Mouse (Mus musculus): Measurements from ENCODE around the gene Gm5127. TPM values are rescaled to one million over a fixed set of nuclear protein-coding genes. Genes with fewer than 3 reads are reported as not detected.
A peak's percentile ranks its signal among the peaks of the same experiment; 100 is the strongest.

Gene Gm5127
- 1.3 TPM in 1 of 2 replicates, not detected in the other for polyA plus RNA-seq (2011; ENCODE audit: insufficient read depth, insufficient read length, low replicate concordance, missing spikeins)

DNA sequence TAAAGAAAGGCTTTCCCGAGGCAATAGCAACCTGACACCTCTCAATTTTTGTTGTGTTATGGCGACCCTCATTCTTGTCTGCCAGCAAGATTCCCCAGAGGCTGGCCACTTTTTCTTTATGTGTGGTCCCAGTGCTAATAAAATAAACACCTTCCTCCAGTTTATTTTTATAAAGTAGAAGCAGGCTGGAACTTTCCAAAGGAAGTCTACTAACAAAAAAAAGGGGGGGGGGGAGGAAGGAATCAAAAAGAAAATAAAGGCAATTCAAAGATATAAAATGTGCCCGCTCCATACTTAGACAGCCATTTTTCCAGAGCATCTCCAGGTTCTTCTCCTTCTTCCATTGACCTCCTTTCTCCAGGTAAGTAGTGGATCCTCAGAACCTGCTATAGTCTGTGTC lies at the start of gene Gm5127:
Gm5127 (plus strand) TSS at position 301 of the 400 bp plus-strand sequence.
- Histone ChIP-seq H3K4me3 (replicated peaks; ENCODE audit: control insufficient read depth, low read depth, low read length) (no peak within 1 kb of the TSS), H3K27ac (ENCODE audit: control insufficient read depth, insufficient read depth, low read depth, low read length, poor library complexity) (no peak within 1 kb of the TSS), H3K4me1 (ENCODE audit: control insufficient read depth, insufficient read depth, low read length) (no peaks in the 10 kb centered on the region)
- TF ChIP-seq CTCF (IDR thresholded peaks at IDR 0.05; ENCODE audit: control insufficient read depth, insufficient read depth, low read length) (no peak), POLR2A (IDR thresholded peaks at IDR 0.05; ENCODE audit: borderline replicate concordance, control insufficient read depth, low read depth, low read length) (no peak)
- 73% methylated on average over 3 of the region's 3 CpGs for WGBS

DNA sequence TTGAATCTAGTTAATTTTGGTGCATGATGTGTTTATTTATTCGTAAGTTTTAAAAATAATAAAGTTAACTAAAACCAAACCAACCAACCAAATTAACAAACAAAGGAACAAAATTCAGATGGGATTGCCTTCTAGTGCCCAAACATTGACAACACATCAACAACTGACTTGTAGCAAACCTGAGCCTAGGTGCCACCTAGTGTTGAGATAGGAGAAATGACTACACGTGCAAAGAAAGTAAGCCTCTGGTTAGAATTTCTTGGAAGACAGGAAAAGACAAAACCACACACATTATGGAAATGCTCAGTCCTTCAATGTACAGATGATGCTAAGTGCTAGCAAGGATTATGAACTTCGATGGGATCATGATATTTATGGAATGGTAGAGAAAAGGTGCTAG lies 46.6 kb upstream of the Gm5127 start:
- Histone ChIP-seq H3K27ac (ENCODE audit: control insufficient read depth, insufficient read depth, low read depth, low read length, poor library complexity) (no peak overlapping the region), H3K4me1 (ENCODE audit: control insufficient read depth, insufficient read depth, low read length) (no peaks in the 10 kb centered on the region), H3K4me3 (replicated peaks; ENCODE audit: control insufficient read depth, low read depth, low read length) (no peak overlapping the region)
- TF ChIP-seq POLR2A (IDR thresholded peaks at IDR 0.05; ENCODE audit: borderline replicate concordance, control insufficient read depth, low read depth, low read length): no peak
- no peak for TF ChIP-seq CTCF (IDR thresholded peaks at IDR 0.05; ENCODE audit: control insufficient read depth, insufficient read depth, low read length)
- WGBS: 46% methylated on average over 3 of the region's 3 CpGs

DNA sequence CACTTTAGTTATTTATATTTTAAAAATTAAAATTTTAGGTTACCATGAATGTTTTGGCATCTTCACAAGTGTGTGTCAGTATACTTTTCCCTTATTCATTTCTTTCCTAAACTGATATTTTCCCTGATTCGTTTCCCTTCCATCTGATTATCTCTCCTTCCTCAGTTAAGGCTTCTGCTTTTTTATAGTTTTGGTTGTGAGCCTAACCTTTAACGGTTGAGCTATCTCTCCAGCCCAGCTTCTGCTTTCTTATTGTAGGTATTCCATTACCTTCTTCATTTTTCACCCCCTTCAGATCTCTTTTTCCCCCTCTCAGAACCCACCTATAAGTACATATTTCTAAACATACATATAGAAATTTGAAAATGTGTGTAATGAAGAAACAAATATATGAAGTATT lies 27.5 kb upstream of the Gm5127 start:
- no peak overlapping the region for H3K27ac ChIP-seq (ENCODE audit: control insufficient read depth, insufficient read depth, low read depth, low read length, poor library complexity)
- WGBS: 42% methylated on average over 2 of the region's 2 CpGs
- H3K4me3 ChIP-seq (replicated peaks; ENCODE audit: control insufficient read depth, low read depth, low read length): no peak overlapping the region
- no peaks in the 10 kb centered on the region for H3K4me1 ChIP-seq (ENCODE audit: control insufficient read depth, insufficient read depth, low read length)
- TF ChIP-seq CTCF (IDR thresholded peaks at IDR 0.05; ENCODE audit: control insufficient read depth, insufficient read depth, low read length) (no peak), POLR2A (IDR thresholded peaks at IDR 0.05; ENCODE audit: borderline replicate concordance, control insufficient read depth, low read depth, low read length) (no peak)

DNA sequence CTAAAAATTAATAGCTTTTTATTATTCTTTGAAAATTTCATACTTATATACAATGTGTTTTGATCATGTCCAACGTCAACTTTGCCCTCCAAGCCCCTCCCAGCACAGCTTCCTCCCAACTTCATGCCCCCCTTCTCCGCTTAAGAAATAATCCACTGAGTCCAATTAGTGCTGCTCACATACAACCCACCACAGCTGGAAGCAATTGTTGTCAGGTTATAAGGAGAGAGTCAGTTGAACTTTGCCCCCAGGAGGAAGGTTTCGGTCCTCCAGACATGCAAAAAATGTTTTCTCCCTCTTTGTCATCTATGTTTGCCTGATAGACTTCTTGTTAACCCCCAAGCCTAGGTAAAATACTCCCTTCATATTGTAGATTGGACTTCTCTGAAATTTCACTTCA lies 4.0 kb upstream of the Gm5127 start:
- no peak for TF ChIP-seq CTCF (IDR thresholded peaks at IDR 0.05; ENCODE audit: control insufficient read depth, insufficient read depth, low read length)
- no peak for TF ChIP-seq POLR2A (IDR thresholded peaks at IDR 0.05; ENCODE audit: borderline replicate concordance, control insufficient read depth, low read depth, low read length)
- no peak overlapping the region for H3K27ac ChIP-seq (ENCODE audit: control insufficient read depth, insufficient read depth, low read depth, low read length, poor library complexity)
- H3K4me3 ChIP-seq (replicated peaks; ENCODE audit: control insufficient read depth, low read depth, low read length): no peak overlapping the region
- H3K4me1 ChIP-seq (ENCODE audit: control insufficient read depth, insufficient read depth, low read length): no peaks in the 10 kb centered on the region
- 76% methylated on average over 3 of the region's 3 CpGs for WGBS

DNA sequence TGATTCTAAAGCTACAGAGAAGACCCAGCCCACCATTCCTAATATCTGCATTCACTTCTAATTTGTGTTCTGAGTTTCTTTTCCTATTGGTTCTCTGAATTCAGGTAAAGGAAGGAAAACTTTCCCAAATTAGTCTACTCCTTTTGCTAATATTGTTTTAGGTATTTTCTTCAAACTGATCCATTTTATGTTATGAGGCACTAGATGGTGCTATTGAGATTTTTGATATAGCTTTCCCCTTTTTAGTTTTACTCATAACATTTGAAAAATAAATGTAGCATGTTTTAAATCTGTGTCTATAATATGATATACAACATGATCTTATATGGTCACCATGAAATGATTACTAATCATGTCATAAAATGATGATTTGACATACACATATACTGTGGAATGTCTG lies 2.6 kb upstream of the Gm5127 start:
- H3K4me3 ChIP-seq (replicated peaks; ENCODE audit: control insufficient read depth, low read depth, low read length): no peak overlapping the region
- TF ChIP-seq CTCF (IDR thresholded peaks at IDR 0.05; ENCODE audit: control insufficient read depth, insufficient read depth, low read length): no peak
- no peak for TF ChIP-seq POLR2A (IDR thresholded peaks at IDR 0.05; ENCODE audit: borderline replicate concordance, control insufficient read depth, low read depth, low read length)
- H3K27ac ChIP-seq (ENCODE audit: control insufficient read depth, insufficient read depth, low read depth, low read length, poor library complexity): no peak overlapping the region
- H3K4me1 ChIP-seq (ENCODE audit: control insufficient read depth, insufficient read depth, low read length): no peaks in the 10 kb centered on the region

DNA sequence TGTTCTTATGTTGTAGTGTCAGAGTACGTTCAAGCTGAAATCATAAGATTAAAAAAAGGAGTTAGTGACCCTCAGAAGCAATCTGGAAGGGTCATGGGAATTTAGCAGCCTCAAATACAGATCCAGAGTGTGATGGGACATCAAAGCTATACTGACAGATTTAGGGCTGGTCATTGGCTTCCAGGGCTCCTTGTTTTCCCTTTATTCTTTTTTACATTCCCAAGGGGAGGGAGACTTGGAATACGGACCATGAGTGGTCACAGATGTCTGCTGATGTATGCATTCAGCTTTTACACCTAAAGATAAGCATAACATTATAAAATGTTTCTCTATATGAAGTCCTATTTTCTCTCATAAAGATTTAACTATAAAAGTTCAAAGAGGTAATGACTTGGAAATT lies 789 bp upstream of the Gm5127 start:
- Histone ChIP-seq H3K4me3 (replicated peaks; ENCODE audit: control insufficient read depth, low read depth, low read length) (no peak overlapping the region), H3K4me1 (ENCODE audit: control insufficient read depth, insufficient read depth, low read length) (no peaks in the 10 kb centered on the region), H3K27ac (ENCODE audit: control insufficient read depth, insufficient read depth, low read depth, low read length, poor library complexity) (no peak overlapping the region)
- TF ChIP-seq CTCF (IDR thresholded peaks at IDR 0.05; ENCODE audit: control insufficient read depth, insufficient read depth, low read length) (no peak), POLR2A (IDR thresholded peaks at IDR 0.05; ENCODE audit: borderline replicate concordance, control insufficient read depth, low read depth, low read length) (no peak)
- WGBS: 48% methylated on average over 2 of the region's 2 CpGs

DNA sequence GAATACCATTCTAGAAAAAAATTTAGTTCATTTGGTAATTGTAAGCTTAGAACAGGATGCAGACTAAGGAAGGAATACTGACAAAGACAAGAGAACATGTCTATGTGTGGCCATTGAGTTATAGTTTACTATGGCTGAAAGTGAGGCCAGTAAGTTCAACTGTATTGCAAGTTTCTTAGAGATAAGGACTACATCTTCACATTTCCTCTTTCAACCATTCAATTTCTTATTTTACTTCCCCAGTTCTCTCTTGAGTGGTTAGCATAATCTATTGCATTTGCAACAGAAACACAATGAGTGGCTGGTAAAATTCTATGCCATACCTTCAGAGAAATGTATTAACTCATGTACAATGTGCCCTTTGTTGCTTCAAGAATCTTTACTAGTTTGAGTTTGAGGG lies 10.9 kb downstream of the Gm5127 start:
- Histone ChIP-seq H3K4me3 (replicated peaks; ENCODE audit: control insufficient read depth, low read depth, low read length) (no peak overlapping the region), H3K4me1 (ENCODE audit: control insufficient read depth, insufficient read depth, low read length) (no peaks in the 10 kb centered on the region), H3K27ac (ENCODE audit: control insufficient read depth, insufficient read depth, low read depth, low read length, poor library complexity) (no peak overlapping the region)
- no peak for TF ChIP-seq CTCF (IDR thresholded peaks at IDR 0.05; ENCODE audit: control insufficient read depth, insufficient read depth, low read length)
- no peak for TF ChIP-seq POLR2A (IDR thresholded peaks at IDR 0.05; ENCODE audit: borderline replicate concordance, control insufficient read depth, low read depth, low read length)

DNA sequence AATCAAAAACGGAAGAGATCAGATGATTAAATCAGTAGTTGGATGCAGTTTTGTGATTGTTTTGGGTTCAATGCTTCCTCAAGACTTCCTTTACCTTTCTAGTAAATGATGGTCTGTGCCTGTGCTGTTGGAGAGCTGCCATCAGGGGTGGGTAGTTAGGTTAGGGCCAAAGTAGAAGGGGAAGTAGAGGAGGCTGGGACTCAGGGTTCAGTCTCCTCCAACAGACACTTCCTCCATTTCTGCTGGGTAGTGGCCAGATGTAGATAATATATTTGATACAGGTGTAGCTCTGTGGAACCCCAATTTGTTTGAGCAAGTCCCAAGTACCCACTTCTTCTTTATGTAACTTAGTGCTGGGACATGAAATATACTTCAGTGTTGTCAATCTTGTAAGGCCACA lies 12.9 kb downstream of the Gm5127 start:
- 20% methylated on average over 1 of the region's 1 CpGs for WGBS
- no peak for TF ChIP-seq CTCF (IDR thresholded peaks at IDR 0.05; ENCODE audit: control insufficient read depth, insufficient read depth, low read length)
- TF ChIP-seq POLR2A (IDR thresholded peaks at IDR 0.05; ENCODE audit: borderline replicate concordance, control insufficient read depth, low read depth, low read length): no peak
- no peak overlapping the region for H3K4me3 ChIP-seq (replicated peaks; ENCODE audit: control insufficient read depth, low read depth, low read length)
- H3K27ac ChIP-seq (ENCODE audit: control insufficient read depth, insufficient read depth, low read depth, low read length, poor library complexity): no peak overlapping the region
- no peaks in the 10 kb centered on the region for H3K4me1 ChIP-seq (ENCODE audit: control insufficient read depth, insufficient read depth, low read length)

DNA sequence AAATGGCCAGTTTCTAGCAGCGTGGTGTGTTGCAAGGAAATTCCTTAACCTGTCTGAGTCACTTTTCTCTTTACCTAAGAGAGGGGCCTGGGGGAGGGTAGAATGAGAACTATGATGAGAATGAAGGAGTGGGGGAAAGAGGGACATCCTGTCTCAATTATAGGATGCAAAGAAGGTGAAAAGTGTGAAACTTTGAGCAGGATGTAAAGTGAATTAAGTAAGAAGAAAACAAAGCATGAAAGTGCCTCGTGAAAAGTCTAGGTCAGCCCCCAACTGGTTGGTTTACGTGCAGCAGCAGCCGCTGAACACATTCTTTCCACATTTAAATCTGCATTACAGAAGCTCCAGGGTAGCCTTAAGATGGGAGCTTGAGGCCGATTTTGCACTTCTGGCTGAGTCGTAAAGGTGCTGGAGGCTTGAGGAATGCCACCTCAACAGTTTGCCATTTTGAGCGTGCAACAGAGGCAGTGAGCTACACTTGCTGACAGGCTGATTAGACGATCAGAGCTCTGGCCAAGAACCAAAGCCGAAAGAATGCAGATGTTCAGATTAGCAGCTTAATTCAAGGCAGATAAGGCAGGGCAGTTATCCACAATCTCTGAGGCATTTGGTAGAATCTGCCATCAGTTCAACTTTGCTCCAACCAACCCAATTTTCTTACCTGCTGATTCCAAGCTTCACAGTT lies 19.7 kb downstream of the Gm5127 start:
- peak overlapping the region; percentile 24 for H3K4me3 ChIP-seq (replicated peaks; ENCODE audit: control insufficient read depth, low read depth, low read length)
- TF ChIP-seq POLR2A (IDR thresholded peaks at IDR 0.05; ENCODE audit: borderline replicate concordance, control insufficient read depth, low read depth, low read length) (no peak), CTCF (IDR thresholded peaks at IDR 0.05; ENCODE audit: control insufficient read depth, insufficient read depth, low read length) (no peak)
- WGBS: 25% methylated on average over 9 of the region's 9 CpGs
- no peak overlapping the region for H3K27ac ChIP-seq (ENCODE audit: control insufficient read depth, insufficient read depth, low read depth, low read length, poor library complexity)
- H3K4me1 ChIP-seq (ENCODE audit: control insufficient read depth, insufficient read depth, low read length): no peaks in the 10 kb centered on the region
